Mouse (Mus musculus) MEL (cell line): ENCODE results near the gene Irf2bp2. TPM values are rescaled to one million over a fixed set of nuclear protein-coding genes. Genes with fewer than 3 reads are reported as not detected.

Experiments used
- DNase-seq: peaks from one replicate; pipeline ENCODE4 v3.0.0; 2011; ENCODE audit warnings: low read depth, low spot score
- H3K27ac ChIP-seq: 2 replicates; pipeline ENCODE4 v1.5.1; 2012; ENCODE audit warnings: low read depth, mild to moderate bottlenecking, control low read depth, low read length, moderate library complexity; ENCODE audit not compliant: control insufficient read depth
- H3K27me3 ChIP-seq, 2 experiments: fragments of 150-350 bp in 1 of 2; sonication (generic) in 1 of 2; 2 replicates each; pipeline ENCODE4 v1.6.1; 2012; ENCODE audit warnings: low read length in 2 of 2, mild to moderate bottlenecking in 2 of 2, improper control_type of control experiment in 1 of 2, moderate library complexity in 1 of 2; ENCODE audit not compliant: insufficient read depth in 2 of 2, control insufficient read depth in 1 of 2
- H3K36me3 ChIP-seq, 2 experiments: 2 replicates each; pipeline ENCODE4 v1.6.1; 2012 to 2014; ENCODE audit warnings: low read length in 2 of 2, improper control_type of control experiment in 1 of 2, inconsistent platforms in 1 of 2, mild to moderate bottlenecking in 1 of 2; ENCODE audit not compliant: insufficient read depth in 2 of 2, control insufficient read depth in 1 of 2
- H3K4me1 ChIP-seq, 2 experiments: fragments of 150-350 bp in 1 of 2; sonication (generic) in 1 of 2; 2 replicates each; pipeline ENCODE4 v1.6.1; 2012; ENCODE audit warnings: low read length in 2 of 2, improper control_type of control experiment in 1 of 2, mild to moderate bottlenecking in 1 of 2; ENCODE audit not compliant: insufficient read depth in 2 of 2, control insufficient read depth in 1 of 2
- H3K4me3 ChIP-seq, 2 experiments: fragments of 150-350 bp in 1 of 2; sonication (generic) in 1 of 2; 2 replicates each; pipeline ENCODE4 v1.5.1; 2012; ENCODE audit warnings: low read depth in 2 of 2, low read length in 2 of 2, mild to moderate bottlenecking in 2 of 2, moderate library complexity in 2 of 2, control low read depth in 1 of 2, improper control_type of control experiment in 1 of 2; ENCODE audit not compliant: control insufficient read depth in 1 of 2, insufficient read depth in 1 of 2
- H3K79me2 ChIP-seq: 2 replicates; pipeline ENCODE4 v1.6.1; 2012; ENCODE audit warnings: mild to moderate bottlenecking, low read length, moderate library complexity; ENCODE audit not compliant: control insufficient read depth, poor library complexity, insufficient read depth
- H3K9ac ChIP-seq: 2 replicates; pipeline ENCODE4 v1.6.1; 2012; ENCODE audit warnings: low read depth, mild to moderate bottlenecking, control low read depth, low read length, moderate library complexity; ENCODE audit not compliant: control insufficient read depth, poor library complexity, severe bottlenecking
- H3K9me3 ChIP-seq: fragments of 150-350 bp; sonication (generic); replicated peaks from 2 replicates; pipeline ENCODE4 v1.6.1; 2012; ENCODE audit warnings: mild to moderate bottlenecking, low read length, improper control_type of control experiment, moderate library complexity; ENCODE audit not compliant: insufficient read depth
- BHLHE40 ChIP-seq: IDR thresholded peaks from 2 replicates; pipeline ENCODE4 v1.6.1; 2012; ENCODE audit warnings: low read depth, mild to moderate bottlenecking, inconsistent platforms, low read length, improper control_type of control experiment, borderline replicate concordance
- E2F4 ChIP-seq: IDR thresholded peaks from 2 replicates; pipeline ENCODE4 v1.6.1; 2011; ENCODE audit warnings: low read depth, low read length, improper control_type of control experiment, borderline replicate concordance
- ELF1 ChIP-seq: IDR thresholded peaks from 2 replicates; pipeline ENCODE4 v1.6.1; 2014; ENCODE audit warnings: low read depth, mild to moderate bottlenecking, inconsistent platforms, low read length, improper control_type of control experiment, moderate library complexity
- EP300 ChIP-seq, 2 experiments: IDR thresholded peaks; 2 replicates each; pipeline ENCODE4 v1.6.1; 2011; ENCODE audit warnings: improper control_type of control experiment in 2 of 2, low read length in 2 of 2, low read depth in 1 of 2, mild to moderate bottlenecking in 1 of 2
- ETS1 ChIP-seq: IDR thresholded peaks from 2 replicates; pipeline ENCODE4 v1.6.1; 2012; ENCODE audit warnings: low read depth, mild to moderate bottlenecking, inconsistent platforms, low read length, improper control_type of control experiment, moderate library complexity
- GATA1 ChIP-seq: IDR thresholded peaks from 2 replicates; pipeline ENCODE4 v1.6.1; 2011; ENCODE audit warnings: low read depth, low read length, improper control_type of control experiment
- KAT2A ChIP-seq: conservative IDR thresholded peaks from 2 replicates; pipeline ENCODE4 v1.6.1; 2012; ENCODE audit warnings: low read depth, low read length, improper control_type of control experiment, inconsistent platforms
- MAX ChIP-seq: IDR thresholded peaks from 2 replicates; pipeline ENCODE4 v1.6.1; 2011; ENCODE audit warnings: low read length, improper control_type of control experiment
- MAZ ChIP-seq: IDR thresholded peaks from 2 replicates; pipeline ENCODE4 v1.6.1; 2012; ENCODE audit warnings: low read depth, mild to moderate bottlenecking, inconsistent platforms, low read length, improper control_type of control experiment
- MXI1 ChIP-seq: IDR thresholded peaks from 2 replicates; pipeline ENCODE4 v1.6.1; 2011; ENCODE audit warnings: mild to moderate bottlenecking, low read depth, low read length, improper control_type of control experiment
- MYB ChIP-seq: IDR thresholded peaks from 2 replicates; pipeline ENCODE4 v1.6.1; 2011; ENCODE audit warnings: mild to moderate bottlenecking, low read depth, low read length, improper control_type of control experiment
- NELFE ChIP-seq: IDR thresholded peaks from 2 replicates; pipeline ENCODE4 v1.6.1; 2011; ENCODE audit warnings: low read depth, low read length, improper control_type of control experiment
- NRF1 ChIP-seq: IDR thresholded peaks from 2 replicates; pipeline ENCODE4 v1.6.1; 2014; ENCODE audit warnings: low read depth, mild to moderate bottlenecking, inconsistent platforms, low read length, improper control_type of control experiment, moderate library complexity; ENCODE audit not compliant: poor library complexity, insufficient read depth, severe bottlenecking
- POLR2A ChIP-seq, 2 experiments: IDR thresholded peaks; 2 replicates each; pipeline ENCODE4 v1.6.1; 2011 to 2012; ENCODE audit warnings: low read length in 2 of 2, mild to moderate bottlenecking in 2 of 2, control low read depth in 1 of 2, improper control_type of control experiment in 1 of 2, low read depth in 1 of 2, moderate library complexity in 1 of 2; ENCODE audit not compliant: control insufficient read depth in 1 of 2, insufficient read depth in 1 of 2, poor library complexity in 1 of 2
- POLR2AphosphoS2 ChIP-seq: IDR thresholded peaks from 2 replicates; pipeline ENCODE4 v1.6.1; 2011; ENCODE audit warnings: low read length, improper control_type of control experiment
- POLR2AphosphoS5 ChIP-seq: IDR thresholded peaks from 2 replicates; pipeline ENCODE4 v1.6.1; 2012; ENCODE audit warnings: low read depth, borderline replicate concordance, mild to moderate bottlenecking, inconsistent platforms, low read length, moderate library complexity, mixed read lengths
- SIN3A ChIP-seq: IDR thresholded peaks from 2 replicates; pipeline ENCODE4 v1.6.1; 2012; ENCODE audit warnings: low read length, improper control_type of control experiment, inconsistent platforms
- SMC3 ChIP-seq: IDR thresholded peaks from 2 replicates; pipeline ENCODE4 v1.6.1; 2011; ENCODE audit warnings: low read depth, low read length, improper control_type of control experiment
- TBP ChIP-seq: IDR thresholded peaks from 2 replicates; pipeline ENCODE4 v1.8.0; 2011; ENCODE audit warnings: low read depth, low read length, improper control_type of control experiment
- TCF12 ChIP-seq: IDR thresholded peaks from 2 replicates; pipeline ENCODE4 v1.6.1; 2014; ENCODE audit warnings: low read depth, mild to moderate bottlenecking, inconsistent platforms, low read length, improper control_type of control experiment, moderate library complexity
- UBTF ChIP-seq: IDR thresholded peaks from 2 replicates; pipeline ENCODE4 v1.6.1; 2012; ENCODE audit warnings: low read depth, mild to moderate bottlenecking, inconsistent platforms, low read length, improper control_type of control experiment, moderate library complexity, borderline replicate concordance; ENCODE audit not compliant: insufficient read depth
- USF2 ChIP-seq, 2 experiments: IDR thresholded peaks; 2 replicates each; pipeline ENCODE4 v1.6.1; 2011 to 2012; ENCODE audit warnings: improper control_type of control experiment in 2 of 2, low read length in 2 of 2, borderline replicate concordance in 1 of 2, inconsistent platforms in 1 of 2, low read depth in 1 of 2, mild to moderate bottlenecking in 1 of 2; ENCODE audit not compliant: insufficient read depth in 1 of 2
- polyA plus RNA-seq, 2 experiments: library from polyadenylated mRNA; stranded (reverse) in 1 of 2; unstranded in 1 of 2; fragments of >175 nt in 1 of 2; fragments of >200 nt in 1 of 2; gene quantifications; 2 replicates each; pipeline versions ENCODE4 v1.2.1 to v1.2.4; 2012; ENCODE audit warnings: low replicate concordance in 2 of 2, low read depth in 1 of 2; ENCODE audit not compliant: insufficient read length in 2 of 2, insufficient read depth in 1 of 2, missing spikeins in 1 of 2
- total RNA-seq: library from RNA; depleted of rRNA; stranded (reverse); fragments of 300-350 nt; gene quantifications from 2 replicates; pipeline ENCODE4 v1.2.3, GENCODE M21; 2012; rRNA removed

Irf2bp2 gene
- total RNA-seq (30.4 and 37.2 TPM in 2 replicates), polyA plus RNA-seq (10 to 100 TPM in 1 of 2 experiments, not detected in 1; 17.1 TPM)

- Histone ChIP-seq H3K4me1 (peaks cover 15 to 24% of the 10 kb centered on the region in 2 experiments), H3K4me3 (peak within 1 kb of the TSS; percentile 88 to 90), H3K9me3 (no peaks in the 10 kb centered on the region), H3K9ac (peak within 1 kb of the TSS; percentile 95), H3K27ac (peak within 1 kb of the TSS; percentile 99), H3K79me2 (peaks cover 58% of the 10 kb centered on the region), H3K36me3 (peaks cover 9 to 21% of the 10 kb centered on the region in 2 experiments), H3K27me3 (no peaks in the 10 kb centered on the region)
- TF ChIP-seq EP300 (IDR thresholded peaks at IDR 0.05; ENCODE audit: low read depth in 1 of 2, low read length in 2 of 2): peak in 1 of 2 experiments; percentile 40; a peak in 1 of 4 replicates
- TF ChIP-seq USF2 (IDR thresholded peaks at IDR 0.05; ENCODE audit: borderline replicate concordance in 1 of 2, insufficient read depth in 1 of 2, low read depth in 1 of 2, low read length in 2 of 2): no peak
- peak; percentile 70; the same call in 1 of the 2 replicates for TF ChIP-seq POLR2AphosphoS2
- TF ChIP-seq NRF1: peak; percentile 86
- 0 out of 2 replicates have a peak, but pooled peaks have one; percentile 37 for TF ChIP-seq POLR2AphosphoS5
- peak; percentile 44; the same call in 1 of the 2 replicates for TF ChIP-seq ETS1
- TF ChIP-seq MAX: peak; percentile 66; the same call in 1 of the 2 replicates
- 0 out of 2 replicates have a peak, but pooled peaks have one; percentile 7 for TF ChIP-seq SMC3
- peak; percentile 75 for TF ChIP-seq NELFE
- no peak for TF ChIP-seq GATA1
- no peak for TF ChIP-seq MYB
- TF ChIP-seq ELF1: peak; percentile 51; the same call in 1 of the 2 replicates
- TF ChIP-seq SIN3A: peak; percentile 83
- TF ChIP-seq POLR2A (IDR thresholded peaks at IDR 0.05; ENCODE audit: control insufficient read depth in 1 of 2, insufficient read depth in 1 of 2, low read depth in 1 of 2, low read length in 2 of 2, poor library complexity in 1 of 2): peak in 1 of 2 experiments; percentile 70; a peak in 3 of 4 replicates
- peak; percentile 58; the same call in 1 of the 2 replicates for TF ChIP-seq E2F4
- TF ChIP-seq TBP: peak; percentile 71
- peak; percentile 81 for TF ChIP-seq TCF12
- TF ChIP-seq MAZ: peak; percentile 93
- TF ChIP-seq UBTF: no peak
- no peak; the same call in 1 of the 2 replicates for TF ChIP-seq KAT2A
- TF ChIP-seq MXI1: 0 out of 2 replicates have a peak, but pooled peaks have one; percentile 33
- TF ChIP-seq BHLHE40: peak; percentile 21; the same call in 1 of the 2 replicates
- peak; percentile 96 for DNase-seq
Measured at GRCm38 (mm10) chr8:126593889-126594480, at the start of gene Irf2bp2. Gene Irf2bp2 (minus strand): TSS chr8:126593986.
